Mouse (Mus musculus) C2C12 (cell line): Measurements from ENCODE around the gene Helz2.

Experiments
- CEBPB ChIP-seq: IDR thresholded peaks from one replicate; pipeline ENCODE4 v1.6.1; 2011; ENCODE audit warnings: low read depth, mild to moderate bottlenecking, control low read depth, moderate library complexity
- CTCF ChIP-seq: IDR thresholded peaks from one replicate; pipeline ENCODE4 v1.5.1; 2011; ENCODE audit not compliant: control insufficient read depth, insufficient read depth, insufficient read length
- FOSL1 ChIP-seq: IDR thresholded peaks from one replicate; pipeline ENCODE4 v1.8.0; 2011; ENCODE audit warnings: mild to moderate bottlenecking, low read length; ENCODE audit not compliant: poor library complexity, insufficient read depth, severe bottlenecking
- MAX ChIP-seq: IDR thresholded peaks from one replicate; pipeline ENCODE4 v1.6.1; 2011; ENCODE audit warnings: mild to moderate bottlenecking, control low read depth
- MYOD1 ChIP-seq: IDR thresholded peaks from one replicate; pipeline ENCODE4 v1.6.1; 2011; ENCODE audit warnings: low read depth; ENCODE audit not compliant: control insufficient read depth, insufficient read length
- MYOG ChIP-seq: IDR thresholded peaks from one replicate; pipeline ENCODE4 v1.6.1; 2011; ENCODE audit not compliant: control insufficient read depth, insufficient read length; ENCODE audit errors: extremely low read depth
- USF1 ChIP-seq: IDR thresholded peaks from one replicate; pipeline ENCODE4 v1.6.1; 2011; ENCODE audit warnings: low read depth, mild to moderate bottlenecking, control low read depth, moderate library complexity

DNA sequence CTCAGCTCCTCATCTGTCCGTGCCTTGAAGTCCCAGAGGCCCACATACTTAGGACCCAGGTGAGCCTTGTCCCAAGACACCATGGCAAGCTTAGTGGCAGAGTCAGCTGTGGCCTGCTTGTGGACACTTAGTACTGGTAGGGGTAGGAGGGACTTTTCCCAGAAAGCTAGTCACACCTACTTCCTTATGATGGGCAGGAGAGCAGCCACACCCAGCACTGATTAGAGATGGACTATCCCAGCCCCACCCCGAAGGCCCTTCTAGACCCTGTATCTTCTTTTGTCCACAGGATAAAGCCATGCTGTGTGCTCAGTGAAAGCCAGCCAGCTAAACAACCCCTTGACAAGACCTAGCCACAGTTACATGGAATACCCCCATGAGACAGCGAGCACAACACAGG lies 39.4 kb downstream of the Helz2 start, which contains the start of gene Ptk6:
- TF ChIP-seq USF1 = no peak
- TF ChIP-seq CTCF = no peak
- TF ChIP-seq FOSL1 = no peak
- TF ChIP-seq CEBPB = no peak
- no peak for TF ChIP-seq MAX
- no peak for TF ChIP-seq MYOD1
- TF ChIP-seq MYOG = no peak
